Mouse (Mus musculus) hindbrain, embryonic 12.5 days (tissue): Measurements from ENCODE around the gene Pdss2. TPM values are rescaled to one million over a fixed set of nuclear protein-coding genes. Genes with fewer than 3 reads are reported as not detected.
A peak's percentile ranks its signal among the peaks of the same experiment; 100 is the strongest.

ENCODE experiments used
- ATAC-seq: fragments of 200-750 bp; cut with Nextera tagmentation; 2 replicates; pipeline ENCODE4 v1.8.0; 2017; ENCODE audit warnings: moderate TSS enrichment; ENCODE audit not compliant: low FRiP score
- H3K27ac ChIP-seq: fragments of 300-500 bp; sonication (generic); 2 replicates; pipeline ENCODE4 v1.5.1; 2016; ENCODE audit warnings: mild to moderate bottlenecking
- H3K27me3 ChIP-seq: fragments of 300-500 bp; sonication (generic); 2 replicates; pipeline ENCODE4 v1.6.1; 2016; ENCODE audit warnings: mild to moderate bottlenecking
- H3K36me3 ChIP-seq: fragments of 300-500 bp; sonication (generic); 2 replicates; pipeline ENCODE4 v1.6.1; 2016; ENCODE audit warnings: mild to moderate bottlenecking
- H3K4me1 ChIP-seq: fragments of 300-500 bp; sonication (generic); 2 replicates; pipeline ENCODE4 v1.6.1; 2016
- H3K4me2 ChIP-seq: fragments of 300-500 bp; sonication (generic); replicated peaks from 2 replicates; pipeline ENCODE4 v1.6.1; 2016; ENCODE audit warnings: mild to moderate bottlenecking
- H3K4me3 ChIP-seq: fragments of 300-500 bp; sonication (generic); 2 replicates; pipeline ENCODE4 v1.5.1; 2016; ENCODE audit warnings: mild to moderate bottlenecking
- H3K9ac ChIP-seq: fragments of 300-500 bp; sonication (generic); 2 replicates; pipeline ENCODE4 v1.6.1; 2016; ENCODE audit warnings: mild to moderate bottlenecking, moderate library complexity
- H3K9me3 ChIP-seq: fragments of 300-500 bp; sonication (generic); replicated peaks from 2 replicates; pipeline ENCODE4 v1.6.1; 2016; ENCODE audit warnings: mild to moderate bottlenecking
- WGBS: fragments of 180-500 bp; shearing (Covaris S2); methylation state at CpG from one replicate; pipeline ENCODE4 v1.1.7; 2016; 5-methylcytosine and 5-hydroxymethylcytosine counted together
- polyA plus RNA-seq: library from polyadenylated mRNA; unstranded; fragments of >200 nt; fragmentation: Nextera tagmentation; extraction: Ambion mirVana; gene quantifications from 2 replicates; pipeline ENCODE4 v1.2.1, GENCODE M21; 2016

Pdss2 gene
- polyA plus RNA-seq, 1 experiment from 2014 or later = 14.9 TPM

DNA sequence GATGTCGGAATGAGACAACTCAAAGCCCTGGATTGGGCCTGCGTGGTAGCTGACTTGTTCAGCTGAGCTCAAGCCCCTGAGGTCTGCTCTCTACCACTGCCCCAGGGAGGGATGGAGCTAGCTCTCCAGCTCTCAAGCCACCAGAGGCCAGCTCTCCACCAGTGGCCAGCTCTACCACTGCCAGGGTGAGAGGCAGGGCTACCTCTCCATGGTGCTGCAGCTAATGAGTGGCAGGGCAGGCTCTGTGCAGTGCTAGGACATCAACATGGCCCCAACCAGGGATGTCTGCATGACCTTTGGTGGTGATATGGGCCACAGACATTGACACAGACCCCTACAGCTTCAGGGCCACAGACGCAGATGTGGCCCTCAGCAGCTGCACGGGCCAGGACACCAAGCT is 144.6 kb downstream of the Pdss2 start:
- Histone ChIP-seq H3K9me3 (no peaks in the 10 kb centered on the region), H3K4me3 (no peak overlapping the region), H3K27ac (no peak overlapping the region; the same call in 1 of the 2 replicates), H3K4me2 (no peak overlapping the region), H3K27me3 (no peaks in the 10 kb centered on the region), H3K9ac (no peak overlapping the region), H3K36me3 (no peaks in the 10 kb centered on the region), H3K4me1 (peaks cover 11% of the 10 kb centered on the region)
- no peak for ATAC-seq
- WGBS = 81% methylated on average over 4 of the region's 4 CpGs

DNA sequence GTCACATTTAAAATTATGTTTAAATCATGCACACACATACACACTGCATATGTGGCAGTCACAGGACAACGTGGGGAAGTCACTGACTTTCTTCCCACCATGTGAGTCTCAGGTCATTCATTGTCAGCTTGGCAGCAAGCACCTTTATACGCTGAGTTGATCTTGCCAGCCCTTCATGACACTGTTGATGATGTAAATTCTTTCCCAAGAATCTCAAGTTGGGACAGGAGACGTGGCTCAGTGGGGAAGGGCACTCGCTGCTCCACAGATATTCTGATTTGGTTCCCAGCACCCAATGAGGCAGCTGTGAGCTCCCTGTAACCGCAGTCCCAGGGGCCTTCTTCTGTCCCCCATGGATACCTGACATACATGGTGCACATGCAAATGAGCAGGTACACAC is 147.3 kb downstream of the Pdss2 start:
- no peak overlapping the region for H3K9ac ChIP-seq
- H3K9me3 ChIP-seq = no peaks in the 10 kb centered on the region
- H3K27ac ChIP-seq = no peak overlapping the region
- no peak overlapping the region for H3K4me3 ChIP-seq
- WGBS = 91% methylated on average over 5 of the region's 5 CpGs
- ATAC-seq = no peak
- H3K36me3 ChIP-seq = no peaks in the 10 kb centered on the region; the same call in 1 of the 2 replicates
- no peaks in the 10 kb centered on the region for H3K27me3 ChIP-seq
- no peak overlapping the region for H3K4me2 ChIP-seq
- peaks cover 10% of the 10 kb centered on the region for H3K4me1 ChIP-seq

DNA sequence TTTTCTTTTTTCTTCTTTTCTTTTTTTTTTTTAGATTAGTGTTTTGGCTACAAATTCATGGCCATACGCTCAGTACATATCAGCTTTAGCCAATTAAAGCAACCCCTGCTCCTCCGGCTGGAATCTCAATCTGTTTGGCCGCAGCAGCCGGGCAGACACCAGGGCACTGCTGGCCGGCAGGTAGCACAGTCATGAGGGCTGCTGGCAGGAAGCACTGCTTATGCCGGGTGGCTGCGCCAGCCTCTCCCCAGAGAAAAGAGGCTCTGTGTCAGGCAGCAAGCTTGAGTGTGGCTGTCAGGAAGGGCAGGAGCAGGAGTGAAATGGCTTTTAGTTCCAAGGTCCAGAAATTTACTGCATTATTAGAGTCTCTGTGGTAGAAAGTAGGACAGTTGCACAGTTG is 151.0 kb downstream of the Pdss2 start:
- peaks cover 6% of the 10 kb centered on the region; the same call in 1 of the 2 replicates for H3K4me1 ChIP-seq
- H3K9me3 ChIP-seq = no peaks in the 10 kb centered on the region
- H3K27ac ChIP-seq = 0 out of 2 replicates have a peak overlapping the region, but pooled peaks have one; percentile 7
- WGBS = 62% methylated on average over 7 of the region's 7 CpGs
- no peak overlapping the region for H3K4me3 ChIP-seq
- no peak overlapping the region for H3K4me2 ChIP-seq
- H3K9ac ChIP-seq = no peak overlapping the region
- H3K36me3 ChIP-seq = no peaks in the 10 kb centered on the region; the same call in 1 of the 2 replicates
- H3K27me3 ChIP-seq = no peaks in the 10 kb centered on the region
- no peak for ATAC-seq

DNA sequence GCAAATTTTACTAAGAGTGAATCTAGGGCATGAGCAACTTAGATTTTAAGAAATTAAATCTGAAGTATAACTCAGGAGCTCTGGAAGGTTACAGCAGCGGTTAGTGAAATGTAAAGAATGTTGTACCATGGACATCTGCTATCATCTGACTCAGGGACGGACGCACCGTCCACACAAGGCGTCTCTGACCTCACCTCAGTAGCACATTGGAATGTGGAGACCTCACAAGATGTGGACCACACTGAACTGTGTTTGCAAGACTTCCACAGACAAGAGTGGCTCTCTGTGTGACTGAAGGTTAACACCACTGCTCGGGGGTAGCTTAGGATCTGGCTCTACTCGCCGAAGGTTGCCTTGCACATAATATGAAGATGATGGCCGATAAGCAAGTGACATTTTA is 151.7 kb downstream of the Pdss2 start:
- ATAC-seq = no peak
- 84% methylated on average over 9 of the region's 9 CpGs for WGBS
- H3K4me2 ChIP-seq = no peak overlapping the region
- no peaks in the 10 kb centered on the region; the same call in 1 of the 2 replicates for H3K36me3 ChIP-seq
- H3K9ac ChIP-seq = no peak overlapping the region
- H3K9me3 ChIP-seq = no peaks in the 10 kb centered on the region
- peaks cover 8% of the 10 kb centered on the region; the same call in 1 of the 2 replicates for H3K4me1 ChIP-seq
- no peak overlapping the region for H3K27ac ChIP-seq
- H3K4me3 ChIP-seq = no peak overlapping the region
- H3K27me3 ChIP-seq = no peaks in the 10 kb centered on the region

DNA sequence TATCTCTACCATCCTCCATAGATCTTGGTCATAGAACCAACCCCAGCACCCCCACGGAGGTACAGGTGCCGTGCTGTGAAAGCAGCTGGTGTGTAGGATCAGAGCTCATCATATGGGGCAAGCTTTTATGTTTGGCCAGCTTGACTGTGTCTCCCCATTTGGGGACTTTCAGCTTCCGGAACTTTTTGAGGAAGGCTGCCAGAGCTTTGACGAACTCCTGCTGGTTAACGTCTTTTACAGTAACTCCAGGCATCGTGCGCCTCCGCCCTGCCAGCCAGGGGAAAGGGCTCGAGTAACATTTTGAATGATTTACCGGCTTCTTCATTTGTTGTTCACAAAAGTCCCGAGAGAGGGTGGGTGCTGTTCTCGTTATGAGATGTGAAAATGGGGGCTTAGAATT is 152.4 kb downstream of the Pdss2 start:
- no peaks in the 10 kb centered on the region for H3K9me3 ChIP-seq
- H3K4me2 ChIP-seq = no peak overlapping the region
- peaks cover 8% of the 10 kb centered on the region; the same call in 1 of the 2 replicates for H3K4me1 ChIP-seq
- no peak for ATAC-seq
- H3K9ac ChIP-seq = no peak overlapping the region
- H3K4me3 ChIP-seq = no peak overlapping the region
- 79% methylated on average over 12 of the region's 12 CpGs for WGBS
- H3K27me3 ChIP-seq = no peaks in the 10 kb centered on the region
- H3K27ac ChIP-seq = no peak overlapping the region
- H3K36me3 ChIP-seq = no peaks in the 10 kb centered on the region; the same call in 1 of the 2 replicates

DNA sequence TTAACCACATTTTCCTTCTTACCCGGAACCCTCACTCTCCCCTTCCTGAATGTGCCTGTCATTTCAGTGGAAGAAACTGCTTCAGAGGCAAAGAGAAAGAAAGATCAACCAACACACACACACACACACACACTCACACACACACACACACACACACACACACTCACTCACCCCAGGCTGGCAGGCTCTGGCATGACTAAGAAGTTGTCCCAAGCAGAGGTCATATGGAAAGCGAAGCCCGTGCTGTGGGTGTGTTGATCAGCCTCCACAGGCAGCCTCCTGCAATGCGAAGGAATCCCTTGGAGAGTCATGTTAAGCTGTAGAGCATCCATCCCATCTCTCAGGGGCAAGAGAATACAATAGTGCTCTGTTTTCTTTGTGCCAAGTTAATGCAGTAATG is 154.0 kb downstream of the Pdss2 start:
- no peaks in the 10 kb centered on the region for H3K27me3 ChIP-seq
- no peak overlapping the region for H3K27ac ChIP-seq
- ATAC-seq = no peak
- H3K4me1 ChIP-seq = peaks cover 10% of the 10 kb centered on the region; the same call in 1 of the 2 replicates
- H3K9me3 ChIP-seq = no peaks in the 10 kb centered on the region
- H3K4me2 ChIP-seq = no peak overlapping the region
- no peak overlapping the region for H3K4me3 ChIP-seq
- 0 out of 2 replicates have a peak overlapping the region, but pooled peaks have one; percentile 8 for H3K9ac ChIP-seq
- H3K36me3 ChIP-seq = no peaks in the 10 kb centered on the region; the same call in 1 of the 2 replicates
- 74% methylated on average over 4 of the region's 4 CpGs for WGBS

DNA sequence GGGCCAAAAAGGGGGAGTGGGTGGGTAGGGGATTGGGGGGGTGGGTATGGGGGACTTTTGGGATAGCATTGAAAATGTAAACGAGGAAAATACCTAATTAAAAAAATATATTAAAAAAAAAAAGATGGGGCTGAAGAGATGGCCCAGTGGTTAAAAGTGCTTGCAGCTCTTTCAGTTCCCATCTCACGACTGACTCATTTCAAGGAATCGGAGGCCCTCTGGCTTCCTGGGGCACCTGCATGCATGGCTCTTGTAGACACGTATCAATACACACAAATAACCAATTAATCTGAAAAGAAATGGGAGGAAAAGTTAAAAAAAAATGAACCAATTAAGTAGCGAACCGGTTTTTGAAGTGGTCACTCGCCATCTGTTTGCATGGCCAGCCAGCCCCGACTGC is 155.5 kb downstream of the Pdss2 start:
- H3K4me2 ChIP-seq = no peak overlapping the region
- H3K36me3 ChIP-seq = no peaks in the 10 kb centered on the region; the same call in 1 of the 2 replicates
- H3K9ac ChIP-seq = no peak overlapping the region
- peaks cover 10% of the 10 kb centered on the region; the same call in 1 of the 2 replicates for H3K4me1 ChIP-seq
- ATAC-seq = no peak
- no peaks in the 10 kb centered on the region for H3K27me3 ChIP-seq
- H3K9me3 ChIP-seq = no peaks in the 10 kb centered on the region
- no peak overlapping the region for H3K4me3 ChIP-seq
- no peak overlapping the region for H3K27ac ChIP-seq
- WGBS = 87% methylated on average over 8 of the region's 8 CpGs

DNA sequence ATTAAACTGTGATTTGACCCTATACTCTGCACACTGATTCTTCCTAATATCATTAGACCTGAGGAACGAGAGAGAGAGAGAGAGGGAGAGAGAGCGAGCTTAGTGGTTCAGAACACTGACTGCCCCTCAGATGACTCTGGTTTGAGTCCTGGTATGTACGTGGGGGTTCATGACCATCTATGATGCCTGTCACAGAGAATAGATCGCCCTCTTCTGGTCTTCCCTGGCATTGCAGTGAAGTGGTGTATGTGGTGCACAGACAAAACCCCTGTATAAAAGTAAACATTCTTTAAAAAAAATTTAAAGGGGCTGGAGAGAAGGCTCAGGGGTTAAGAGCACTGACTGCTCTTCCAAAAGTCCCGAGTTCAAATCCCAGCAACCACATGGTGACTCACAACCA is 157.0 kb downstream of the Pdss2 start:
- 48% methylated on average over 5 of the region's 5 CpGs for WGBS
- Histone ChIP-seq H3K9ac (no peak overlapping the region), H3K36me3 (no peaks in the 10 kb centered on the region; the same call in 1 of the 2 replicates), H3K4me1 (peaks cover 7% of the 10 kb centered on the region; the same call in 1 of the 2 replicates), H3K4me3 (no peak overlapping the region), H3K4me2 (no peak overlapping the region), H3K27ac (no peak overlapping the region), H3K27me3 (no peaks in the 10 kb centered on the region), H3K9me3 (no peaks in the 10 kb centered on the region)
- no peak; the same call in 1 of the 2 replicates for ATAC-seq

DNA sequence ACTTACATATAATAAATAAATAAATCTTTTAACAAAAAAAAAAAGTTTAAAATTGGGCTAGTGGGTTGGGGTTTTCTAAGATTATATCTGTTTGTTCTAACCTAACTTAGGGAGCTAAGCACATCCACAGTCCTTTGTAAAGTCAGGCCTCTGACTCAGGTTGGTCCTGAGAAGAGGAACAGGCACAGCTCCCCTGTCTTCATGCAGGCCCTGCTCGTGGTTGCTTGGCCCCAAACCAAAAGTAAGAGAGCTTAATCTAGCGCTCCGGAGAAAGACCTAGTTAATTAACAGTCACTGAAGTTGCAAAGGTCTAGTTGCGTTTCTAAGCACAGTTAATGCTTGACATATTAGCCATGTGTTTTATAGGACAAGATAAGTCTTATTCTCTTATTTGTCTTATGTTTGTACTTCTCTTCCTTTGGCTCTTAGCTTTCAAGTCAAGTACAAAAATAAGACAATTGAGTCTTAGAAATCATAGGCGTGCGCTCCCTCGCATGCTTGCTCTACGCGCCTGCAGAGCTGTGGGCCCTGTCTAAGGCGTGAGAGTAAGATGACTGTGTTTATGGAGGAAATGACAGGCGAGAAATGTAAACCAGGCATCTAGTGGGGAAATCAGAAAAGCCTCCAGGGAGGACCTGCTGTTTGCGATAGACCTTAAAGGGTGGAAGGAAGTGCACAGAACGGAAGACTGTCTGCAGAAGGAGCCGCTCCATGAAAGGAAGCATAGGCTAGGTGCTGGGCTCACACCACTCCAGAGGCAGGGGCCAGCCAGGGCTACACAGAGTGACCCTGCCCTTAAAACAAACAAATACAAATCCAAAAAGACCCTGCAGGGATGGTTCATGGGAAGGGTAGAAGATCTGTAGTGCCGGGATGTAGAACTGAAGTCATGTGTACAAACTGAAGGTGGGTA is 157.7 kb downstream of the Pdss2 start:
- ATAC-seq = no peak

DNA sequence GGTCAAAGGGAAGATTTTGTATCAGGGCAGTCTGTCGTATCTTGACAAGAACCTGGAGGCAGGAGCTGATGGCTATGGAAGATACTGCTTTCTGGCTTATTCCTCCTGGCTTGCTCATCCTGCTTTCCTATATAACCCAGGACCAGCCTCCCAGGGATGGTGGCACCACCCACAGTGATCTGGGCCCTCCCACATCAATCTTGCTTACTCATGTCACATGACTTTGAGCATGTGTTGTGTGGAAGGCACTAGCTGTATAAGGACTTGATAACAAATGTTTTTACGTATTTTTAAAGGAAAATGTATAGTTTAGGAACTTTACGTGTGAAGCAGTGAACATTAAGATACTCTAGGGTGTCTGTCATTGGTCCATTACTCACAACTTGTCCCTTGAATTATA is 161.4 kb downstream of the Pdss2 start:
- Histone ChIP-seq H3K9ac (no peak overlapping the region), H3K4me2 (no peak overlapping the region), H3K36me3 (no peaks in the 10 kb centered on the region), H3K27ac (no peak overlapping the region), H3K4me1 (peaks cover 3% of the 10 kb centered on the region; the same call in 1 of the 2 replicates), H3K9me3 (no peaks in the 10 kb centered on the region), H3K4me3 (no peak overlapping the region), H3K27me3 (no peaks in the 10 kb centered on the region)
- 98% methylated on average over 3 of the region's 3 CpGs for WGBS
- no peak for ATAC-seq

More for the DNA sequence above, 157.7 kb downstream of the Pdss2 start:
- H3K27ac ChIP-seq = no peak overlapping the region
- 85% methylated on average over 15 of the region's 15 CpGs for WGBS
- H3K4me3 ChIP-seq = no peak overlapping the region
- no peak overlapping the region for H3K9ac ChIP-seq
- H3K36me3 ChIP-seq = no peaks in the 10 kb centered on the region
- no peak overlapping the region for H3K4me2 ChIP-seq
- no peaks in the 10 kb centered on the region for H3K9me3 ChIP-seq
- peaks cover 7% of the 10 kb centered on the region; the same call in 1 of the 2 replicates for H3K4me1 ChIP-seq
- no peaks in the 10 kb centered on the region for H3K27me3 ChIP-seq

DNA sequence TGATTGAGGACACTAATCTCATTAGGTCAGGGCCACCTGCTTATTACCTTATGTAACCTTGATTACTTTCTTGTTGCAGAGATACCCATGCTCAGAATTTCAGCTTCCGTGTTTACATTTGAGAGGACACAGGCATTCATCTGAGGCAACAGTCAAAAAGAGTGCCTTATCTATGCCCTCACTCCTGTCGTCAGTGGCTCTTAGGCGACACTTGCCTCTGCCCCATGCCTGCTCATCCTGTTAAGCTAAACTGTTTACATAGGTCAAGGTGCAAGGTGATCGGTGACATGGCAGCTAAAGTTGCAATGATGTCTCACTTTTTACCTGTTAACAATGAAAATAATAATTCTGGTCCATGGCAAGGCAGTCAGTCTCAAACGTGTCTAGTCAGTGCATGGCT is 163.3 kb downstream of the Pdss2 start:
- H3K27ac ChIP-seq = no peak overlapping the region
- 89% methylated on average over 5 of the region's 5 CpGs for WGBS

DNA sequence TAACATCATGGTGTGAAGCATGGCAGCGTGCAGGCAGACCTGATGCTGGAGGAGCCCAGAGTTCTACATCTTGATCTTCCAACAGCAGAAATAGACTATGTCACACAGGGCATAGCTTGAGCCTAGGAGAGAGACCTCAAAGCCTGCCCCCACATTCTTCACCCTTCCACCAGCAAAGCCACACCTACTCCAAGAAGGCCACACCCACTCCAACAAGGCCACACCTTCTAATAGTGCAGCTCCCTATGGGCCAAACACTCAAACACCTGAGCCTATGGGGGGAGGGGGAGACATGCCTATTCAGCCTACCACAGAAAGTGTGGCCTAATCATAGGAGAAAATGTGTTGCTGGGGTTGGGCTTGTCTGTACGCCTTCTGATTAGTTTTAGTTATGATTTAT is 171.6 kb downstream of the Pdss2 start:
- H3K9ac ChIP-seq = no peak overlapping the region
- H3K27me3 ChIP-seq = no peaks in the 10 kb centered on the region
- H3K4me3 ChIP-seq = no peak overlapping the region
- no peak overlapping the region for H3K4me2 ChIP-seq
- no peaks in the 10 kb centered on the region for H3K9me3 ChIP-seq
- H3K36me3 ChIP-seq = 0 out of 2 replicates have a peak, but pooled peaks cover 10% of the 10 kb centered on the region
- no peak for ATAC-seq
- H3K27ac ChIP-seq = no peak overlapping the region
- WGBS = 97% methylated on average over 2 of the region's 2 CpGs
- H3K4me1 ChIP-seq = no peaks in the 10 kb centered on the region

More for the DNA sequence above, 163.3 kb downstream of the Pdss2 start:
- Histone ChIP-seq H3K36me3 (no peaks in the 10 kb centered on the region), H3K27me3 (no peaks in the 10 kb centered on the region), H3K9ac (no peak overlapping the region), H3K9me3 (no peaks in the 10 kb centered on the region), H3K4me1 (no peaks in the 10 kb centered on the region), H3K4me2 (no peak overlapping the region), H3K4me3 (no peak overlapping the region)
- no peak for ATAC-seq
